Mouse (Mus musculus) left cerebral cortex, postnatal 4 days (tissue): ENCODE data around the gene Cyp27b1. TPM values are rescaled to one million over a fixed set of nuclear protein-coding genes. Genes with fewer than 3 reads are reported as not detected.
"Not testable (repeated sequence)": the region's sequence is repeated elsewhere in the genome, so short reads cannot be mapped to it uniquely, and the experiment has no call there.

Experiments
- DNase-seq: peaks from one replicate; pipeline ENCODE4 v3.0.0-alpha.2; 2022
- intact Hi-C: fragments of 180-260 bp; cut with DNase I; formaldehyde crosslinking; loops from one replicate; pipeline ENCODE4 v1.15.1; 2025
- total RNA-seq, 2 experiments: library from RNA; stranded (reverse); gene quantifications; 2 replicates each; pipeline ENCODE4 v1.2.3; 2021

Cyp27b1 gene
- total RNA-seq, 2 experiments from 2014 or later: 0.70 to 0.84 TPM

DNA sequence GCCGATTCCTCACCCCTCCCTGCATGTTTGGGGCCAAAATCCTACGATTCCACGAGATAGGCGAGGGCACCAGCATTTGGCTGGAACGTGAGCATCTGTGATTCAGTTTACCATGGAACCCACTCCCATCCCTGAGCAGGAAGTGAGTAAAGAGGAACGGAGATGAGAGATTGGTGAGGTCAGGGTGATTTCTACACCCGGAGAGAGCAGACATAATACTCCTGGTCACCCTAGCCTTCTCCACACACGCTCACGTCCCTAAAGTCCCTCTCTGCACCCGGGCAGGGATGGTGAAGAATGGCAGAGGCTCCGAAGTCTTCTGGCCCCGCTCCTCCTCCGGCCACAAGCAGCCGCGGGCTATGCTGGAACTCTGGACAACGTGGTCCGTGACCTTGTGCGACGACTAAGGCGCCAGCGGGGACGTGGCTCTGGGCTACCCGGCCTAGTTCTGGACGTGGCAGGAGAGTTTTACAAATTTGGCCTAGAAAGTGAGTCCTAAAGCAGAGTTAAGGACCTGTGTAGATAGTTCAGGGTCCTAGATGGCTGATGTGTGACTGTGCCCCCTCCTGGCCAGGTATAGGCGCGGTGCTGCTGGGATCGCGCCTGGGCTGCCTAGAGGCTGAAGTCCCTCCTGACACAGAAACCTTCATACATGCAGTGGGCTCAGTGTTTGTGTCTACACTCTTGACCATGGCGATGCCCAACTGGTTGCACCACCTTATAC lies 1.5 kb downstream of the Cyp27b1 start:
- DNase-seq: no peak
- intact Hi-C loops: no loop called here

DNA sequence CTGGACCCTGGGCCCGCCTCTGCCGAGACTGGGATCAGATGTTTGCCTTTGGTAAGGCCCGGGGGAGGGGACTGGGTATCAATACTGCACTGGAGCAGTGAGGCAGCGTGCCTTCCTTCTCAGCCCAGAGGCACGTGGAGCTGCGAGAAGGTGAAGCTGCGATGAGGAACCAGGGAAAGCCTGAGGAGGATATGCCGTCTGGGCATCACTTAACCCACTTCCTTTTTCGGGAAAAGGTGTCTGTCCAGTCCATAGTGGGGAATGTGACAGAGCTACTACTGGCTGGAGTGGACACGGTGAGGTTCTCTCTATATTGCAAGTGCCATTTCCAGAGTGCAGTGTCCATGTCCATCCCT lies 2.0 kb downstream of the Cyp27b1 start:
- intact Hi-C loops: no loop called here
- DNase-seq: no peak

DNA sequence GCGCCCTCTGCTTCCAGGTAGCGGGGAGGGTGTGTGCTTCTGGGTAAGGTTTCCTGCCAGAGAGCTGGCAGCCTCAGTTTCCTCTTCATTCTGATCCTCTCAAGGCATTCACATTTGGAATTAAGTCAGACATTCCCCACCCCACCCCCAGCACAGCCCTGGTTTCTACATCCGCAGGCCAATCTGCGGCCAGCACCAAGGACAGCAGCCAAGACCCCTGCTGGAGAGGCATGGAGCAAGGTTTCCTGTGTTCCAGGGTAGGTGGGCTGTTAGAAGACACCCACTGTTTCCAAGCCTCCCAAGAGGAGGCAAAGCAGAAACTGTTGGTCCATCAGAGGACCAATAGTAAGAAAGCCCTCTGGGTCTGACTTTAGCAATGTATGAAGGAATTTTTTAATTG lies 6.6 kb downstream of the Cyp27b1 start:
- intact Hi-C loops: no loop called here
- DNase-seq: no peak

DNA sequence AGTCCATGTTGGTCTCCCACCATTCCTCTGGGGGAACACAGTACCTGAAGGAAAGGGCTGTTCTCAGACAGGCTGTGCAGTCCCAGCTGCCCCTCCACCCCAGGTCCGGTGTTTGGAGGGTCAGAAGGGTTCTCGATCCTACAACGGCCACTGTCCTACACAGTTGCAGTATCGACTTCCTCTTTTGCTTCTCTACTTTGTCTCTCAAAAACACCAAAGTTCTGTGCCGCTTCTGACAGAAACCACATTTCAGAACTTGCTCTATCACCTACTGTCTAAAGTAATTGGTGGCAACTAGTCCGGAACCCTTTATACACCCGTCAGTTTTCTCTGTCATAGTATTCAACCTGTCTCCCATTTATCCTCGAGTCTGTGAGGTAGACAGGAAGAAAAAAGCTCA lies 7.4 kb downstream of the Cyp27b1 start:
- no peak for DNase-seq
- intact Hi-C loops: no loop called here

DNA sequence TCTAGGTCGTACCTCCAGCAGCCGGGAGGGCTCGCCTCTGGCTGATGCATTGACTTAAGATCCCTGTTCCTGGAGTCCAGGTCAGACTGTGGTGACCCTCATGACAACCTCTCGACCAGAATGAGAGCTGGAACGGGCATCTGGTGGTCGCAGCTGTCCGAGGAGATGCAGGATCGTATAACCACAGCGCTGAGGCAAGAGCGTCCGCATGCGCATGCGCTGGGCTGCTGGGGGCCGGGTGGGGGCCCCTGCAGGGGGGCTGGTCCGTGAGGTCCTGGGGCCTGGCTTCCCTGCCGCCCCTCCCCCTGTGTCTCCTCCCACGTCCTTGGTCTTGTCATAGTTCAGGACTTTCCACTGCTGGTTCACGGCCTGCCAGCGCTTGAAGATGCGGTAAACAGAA lies 8.4 kb downstream of the Cyp27b1 start:
- intact Hi-C loops: no loop called here
- no peak for DNase-seq

DNA sequence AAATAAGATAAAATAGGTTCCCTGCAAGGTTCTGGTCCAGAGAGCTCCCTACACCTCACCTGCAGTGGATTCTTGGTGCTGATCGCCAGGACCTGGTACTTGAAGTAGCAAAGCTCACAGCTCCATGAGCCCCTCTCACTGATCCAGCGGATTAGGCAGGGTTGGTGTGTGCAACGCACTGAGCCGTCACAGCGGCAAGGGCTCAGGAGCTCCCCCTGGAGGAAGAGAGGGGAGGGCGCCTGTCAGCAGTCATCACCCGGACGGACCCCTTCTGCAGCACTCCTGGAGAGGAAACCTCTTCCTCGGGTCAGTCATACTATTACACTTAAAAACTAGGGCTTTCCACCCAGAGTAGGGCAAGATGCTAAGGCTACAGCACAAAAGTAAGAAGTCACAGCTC lies 10.1 kb downstream of the Cyp27b1 start:
- DNase-seq: peak; percentile 86
- intact Hi-C loops: no loop called here

DNA sequence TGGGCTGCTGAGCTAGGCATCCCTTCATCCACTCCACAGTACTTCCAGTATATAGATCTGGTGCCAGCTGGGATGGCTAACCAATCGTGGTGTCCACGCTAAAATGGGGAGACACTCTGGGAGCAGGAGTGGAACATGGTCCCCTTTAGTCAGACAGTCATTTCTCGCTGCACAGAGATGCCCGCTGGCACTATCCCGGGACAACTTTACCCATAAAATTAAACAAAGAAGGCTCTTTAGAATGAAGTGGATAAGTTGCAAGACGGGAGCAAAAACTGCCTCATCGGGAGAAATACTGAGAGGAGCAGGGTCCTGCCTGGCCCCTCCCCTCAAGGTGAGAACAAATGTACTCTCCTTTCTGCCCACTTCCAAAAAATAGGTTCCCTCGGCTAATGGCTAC lies 10.7 kb downstream of the Cyp27b1 start:
- no peak for DNase-seq
- intact Hi-C loops: no loop called here

DNA sequence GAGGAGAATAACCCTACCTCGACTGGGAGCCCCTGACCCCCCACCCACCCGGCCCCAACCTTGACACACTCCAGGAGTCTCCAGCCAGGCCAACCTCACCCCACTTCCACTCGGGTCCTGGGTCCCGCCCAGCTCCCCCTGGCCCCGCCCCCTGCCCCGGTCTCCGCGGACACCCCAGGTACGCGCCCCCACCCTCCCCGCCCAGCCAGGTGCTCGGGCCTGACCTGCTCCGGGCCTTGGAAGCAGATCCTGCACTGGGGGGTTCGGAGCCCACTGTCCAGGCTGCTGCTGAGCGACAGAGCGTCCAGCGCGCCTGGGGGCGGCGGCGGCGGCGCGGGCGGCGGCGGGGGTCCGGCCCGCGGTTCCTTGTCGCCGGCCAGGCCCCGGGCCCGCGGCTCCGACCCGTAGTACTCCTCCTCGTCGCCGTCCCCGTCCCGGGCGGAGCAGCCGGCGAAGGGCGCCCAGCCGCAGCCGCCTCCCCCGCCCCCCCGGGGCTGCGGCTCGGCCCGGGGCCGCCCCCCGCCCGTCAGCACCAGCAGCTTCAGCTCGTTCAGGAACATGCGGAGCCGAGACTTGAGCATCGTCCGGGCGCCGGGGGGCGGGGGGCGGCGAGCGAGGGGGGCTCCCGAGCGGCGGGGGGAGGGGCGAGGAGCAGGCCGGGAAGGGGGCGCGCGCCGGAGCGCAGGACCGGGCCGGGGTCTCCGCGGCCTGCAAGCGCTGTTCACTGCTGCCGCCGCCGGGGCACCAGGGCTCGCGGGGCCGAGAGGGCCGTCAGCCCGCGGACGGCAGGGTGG lies 11.3 kb downstream of the Cyp27b1 start:
- peak; percentile 57 for DNase-seq
- intact Hi-C loops: no loop called here

DNA sequence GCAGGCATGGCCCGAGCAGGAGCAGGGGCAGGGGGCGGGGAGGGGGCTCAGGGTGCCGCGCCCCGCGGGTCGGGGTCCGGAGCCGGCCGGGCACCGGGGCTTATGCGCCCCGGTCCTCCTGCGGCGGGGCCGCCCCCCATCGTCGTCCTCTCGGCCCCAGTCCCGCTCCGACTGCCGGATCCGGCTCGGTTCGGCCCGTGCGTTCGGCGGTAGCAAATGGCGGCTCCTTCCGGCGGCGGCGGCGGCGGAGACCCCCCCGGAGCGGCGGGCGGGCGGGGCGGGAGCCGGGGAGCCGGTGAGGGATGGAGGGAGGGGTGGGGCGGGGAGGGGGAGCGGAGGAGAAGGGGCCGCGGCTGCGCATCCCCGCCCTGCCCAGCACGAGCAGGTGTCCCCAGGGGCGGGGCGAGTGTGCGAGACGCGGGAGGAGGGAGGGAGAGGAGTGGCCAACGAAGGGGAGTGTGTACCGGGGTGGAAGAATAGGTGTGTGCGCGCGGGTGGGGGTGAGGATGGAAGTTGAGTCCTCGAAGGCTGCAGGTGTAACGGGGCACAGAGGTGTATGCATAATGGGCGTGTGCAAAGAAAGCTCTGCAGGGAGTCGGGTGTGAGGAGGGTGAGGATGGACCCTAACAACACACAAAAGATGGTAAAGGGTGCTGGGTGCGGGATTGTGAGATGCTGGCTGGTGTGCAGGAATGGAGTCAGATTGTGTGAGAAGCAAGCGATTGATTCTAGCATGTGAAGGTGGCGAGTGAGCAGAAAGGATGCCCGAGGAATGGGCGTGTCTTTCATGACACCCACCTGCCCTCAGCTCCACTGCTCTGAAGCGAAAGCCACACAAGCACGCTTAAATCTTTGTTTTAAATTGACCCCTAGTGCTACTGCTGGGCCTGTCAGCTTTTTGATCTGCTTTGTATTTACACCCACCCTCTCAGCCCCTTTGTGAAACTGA lies 12.2 kb downstream of the Cyp27b1 start, which contains the start of gene March9:
Gene March9, minus strand, starts transcription at position 217 of the 949 bp plus-strand sequence.
- intact Hi-C loops: no loop called here

DNA sequence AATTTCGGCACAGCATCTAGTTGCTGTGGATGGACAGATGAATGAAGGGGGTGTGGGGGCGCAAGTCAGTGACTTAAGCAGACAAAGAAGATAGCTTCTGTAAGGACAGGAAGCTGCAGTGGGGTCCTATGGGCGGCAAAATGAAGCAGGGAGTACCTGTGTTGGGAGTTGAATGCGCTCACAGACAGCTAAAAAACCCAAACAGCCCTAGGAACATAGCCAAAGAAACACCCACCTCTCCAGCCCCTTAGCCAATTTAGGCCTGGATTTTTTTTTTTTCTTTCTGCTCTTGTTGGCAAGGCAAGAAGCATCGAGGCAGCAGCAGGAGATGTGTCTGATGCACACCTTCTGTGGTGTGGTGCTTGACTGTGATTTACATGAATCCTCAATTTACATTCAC lies 13.0 kb downstream of the Cyp27b1 start:
- DNase-seq: no peak
- intact Hi-C loops: no loop called here

More for the DNA sequence above, 12.2 kb downstream of the Cyp27b1 start, which contains the start of gene March9:
- peak; percentile 84 for DNase-seq

DNA sequence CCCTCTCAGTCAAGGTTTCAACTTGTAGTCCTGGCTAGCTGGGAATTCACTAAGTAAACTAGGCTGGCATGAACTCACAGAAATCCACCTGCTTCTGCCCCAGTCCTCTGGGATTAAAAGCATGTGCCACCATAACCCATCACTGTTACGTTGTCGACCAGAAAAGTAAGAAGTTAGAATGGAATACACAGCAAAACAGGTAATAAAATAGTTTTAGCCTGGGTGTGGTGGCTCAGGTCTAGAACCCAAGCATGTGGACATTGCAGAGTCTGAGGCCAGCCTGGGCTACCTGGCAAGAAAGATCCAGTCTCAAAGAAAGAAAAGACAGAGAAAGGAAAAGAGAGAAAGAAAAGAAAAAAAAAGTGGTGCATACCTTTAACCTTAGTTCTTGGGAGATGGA lies 13.5 kb downstream of the Cyp27b1 start:
- intact Hi-C loops: no loop called here
- DNase-seq: no peak

DNA sequence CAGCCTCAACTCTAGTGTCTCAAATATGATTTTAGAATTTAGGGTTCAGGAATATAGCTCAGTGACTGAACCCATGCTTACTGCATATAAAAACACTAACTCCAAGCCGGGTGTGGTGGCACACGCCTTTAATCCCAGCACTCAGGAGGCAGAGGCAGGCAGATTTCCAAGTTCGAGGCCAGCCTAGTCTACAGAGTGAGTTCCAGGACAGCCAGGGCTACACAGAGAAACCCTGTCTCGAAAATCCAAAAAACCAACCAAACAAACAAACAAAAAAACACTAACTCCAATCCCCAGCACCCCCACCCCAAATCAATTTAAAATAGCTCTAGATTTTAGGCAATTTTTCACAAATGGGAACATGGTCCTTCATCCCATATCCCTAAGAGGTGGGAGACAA lies 14.1 kb downstream of the Cyp27b1 start:
- intact Hi-C loops, DNase-seq: not testable (repeated sequence)

DNA sequence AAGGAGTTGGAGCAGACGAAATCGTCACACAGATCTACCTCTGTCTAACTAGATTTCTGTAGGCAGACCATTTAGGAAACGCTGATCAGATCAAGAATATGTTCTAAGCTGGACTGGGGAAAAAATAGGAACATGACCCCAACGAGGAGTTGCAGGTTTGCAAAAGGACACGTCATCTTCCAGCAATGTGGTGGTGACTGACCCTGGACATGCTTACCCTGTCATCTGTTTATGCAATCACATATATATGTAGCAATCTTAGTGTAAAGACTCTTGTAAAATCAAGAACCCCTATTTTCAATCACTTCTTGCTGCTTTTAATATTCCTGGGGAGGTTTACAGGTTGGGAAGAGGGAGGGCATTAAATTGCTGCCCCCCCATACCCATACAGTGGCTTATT lies 14.5 kb downstream of the Cyp27b1 start:
- no peak for DNase-seq
- intact Hi-C loops: no loop called here

DNA sequence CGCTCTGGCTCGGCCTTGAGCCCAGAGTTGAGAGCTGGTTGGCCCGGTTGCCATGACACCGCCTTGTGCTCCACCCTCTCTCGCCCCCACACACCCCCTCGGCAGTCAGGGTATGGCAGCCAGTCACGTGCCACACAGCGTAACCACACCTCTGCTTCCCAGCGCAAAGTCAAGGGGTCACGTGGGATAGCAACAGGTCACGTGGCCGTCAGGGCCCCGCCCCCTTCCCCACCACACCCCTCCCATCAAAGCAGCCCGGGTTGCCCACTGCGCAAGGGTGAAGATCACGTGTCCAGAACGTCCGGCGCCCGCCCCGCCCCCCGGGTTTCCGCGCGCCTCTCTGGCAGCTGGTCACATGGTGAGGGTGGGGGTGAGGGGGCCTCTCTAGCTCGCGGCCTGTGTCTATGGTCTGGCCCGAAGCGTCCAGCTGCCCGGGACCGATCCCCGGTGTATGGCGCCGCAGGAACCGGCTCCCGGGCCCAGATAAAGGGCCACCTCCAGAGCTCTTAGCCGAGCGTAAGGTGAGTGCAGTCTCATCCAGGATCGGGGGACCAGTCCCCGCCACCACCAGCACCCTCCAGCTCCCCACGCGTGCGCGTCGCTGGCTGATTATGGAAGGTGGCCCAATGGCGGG lies 15.3 kb downstream of the Cyp27b1 start, which contains the start of gene Cdk4:
Gene Cdk4, plus strand, starts transcription at position 296 of the 634 bp plus-strand sequence.
- DNase-seq: peak; percentile 100
- intact Hi-C loops: no loop called here

DNA sequence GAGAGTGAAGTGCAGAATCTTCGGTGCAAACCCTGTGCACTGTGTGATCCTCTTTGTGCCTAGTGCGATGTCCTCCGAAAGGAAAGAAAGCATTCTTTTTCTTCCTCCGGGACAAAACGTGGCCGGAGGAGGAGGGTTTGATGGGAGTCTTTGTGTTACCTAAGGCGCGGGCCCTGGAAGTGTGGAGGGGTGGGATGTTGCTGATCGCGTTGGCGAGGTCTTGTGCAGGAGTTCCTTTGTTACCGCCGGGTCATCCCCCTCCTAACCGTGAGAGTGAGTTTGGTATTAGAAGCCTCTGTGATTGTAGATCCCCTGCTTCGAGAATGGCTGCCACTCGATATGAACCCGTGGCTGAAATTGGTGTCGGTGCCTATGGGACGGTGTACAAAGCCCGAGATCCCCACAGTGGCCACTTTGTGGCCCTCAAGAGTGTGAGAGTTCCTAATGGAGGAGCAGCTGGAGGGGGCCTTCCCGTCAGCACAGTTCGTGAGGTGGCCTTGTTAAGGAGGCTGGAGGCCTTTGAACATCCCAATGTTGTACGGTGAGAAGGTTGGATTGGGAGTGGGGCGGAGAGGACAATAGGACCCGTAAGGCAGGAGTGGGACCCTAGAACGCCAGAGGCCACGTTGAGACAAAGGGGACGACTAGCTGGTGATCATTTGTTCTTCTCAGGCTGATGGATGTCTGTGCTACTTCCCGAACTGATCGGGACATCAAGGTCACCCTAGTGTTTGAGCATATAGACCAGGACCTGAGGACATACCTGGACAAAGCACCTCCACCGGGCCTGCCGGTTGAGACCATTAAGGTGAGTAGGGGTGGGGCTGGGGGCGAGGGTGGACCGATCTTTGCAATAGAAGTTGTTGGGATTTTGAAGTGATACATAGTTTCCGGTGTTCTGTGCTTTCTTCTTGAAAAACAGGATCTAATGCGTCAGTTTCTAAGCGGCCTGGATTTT lies 16.1 kb downstream of the Cyp27b1 start:
- intact Hi-C loops: no loop called here
- DNase-seq: peak; percentile 32

DNA sequence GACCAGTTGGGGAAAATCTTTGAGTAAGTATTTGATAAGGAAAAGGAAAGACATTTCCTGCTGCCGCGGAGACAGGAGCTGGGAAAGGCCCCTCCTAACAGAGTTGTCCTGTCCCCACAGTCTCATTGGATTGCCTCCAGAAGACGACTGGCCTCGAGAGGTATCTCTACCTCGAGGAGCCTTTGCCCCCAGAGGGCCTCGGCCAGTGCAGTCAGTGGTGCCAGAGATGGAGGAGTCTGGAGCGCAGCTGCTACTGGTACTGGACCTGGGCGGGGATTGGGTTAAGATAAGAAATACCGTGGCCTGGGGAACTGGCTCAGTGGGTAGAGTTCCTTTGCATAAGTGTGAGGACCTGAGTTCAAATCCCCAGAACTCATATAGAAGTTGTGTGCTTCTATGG lies 17.9 kb downstream of the Cyp27b1 start:
- no peak for DNase-seq
- intact Hi-C loops: no loop called here

DNA sequence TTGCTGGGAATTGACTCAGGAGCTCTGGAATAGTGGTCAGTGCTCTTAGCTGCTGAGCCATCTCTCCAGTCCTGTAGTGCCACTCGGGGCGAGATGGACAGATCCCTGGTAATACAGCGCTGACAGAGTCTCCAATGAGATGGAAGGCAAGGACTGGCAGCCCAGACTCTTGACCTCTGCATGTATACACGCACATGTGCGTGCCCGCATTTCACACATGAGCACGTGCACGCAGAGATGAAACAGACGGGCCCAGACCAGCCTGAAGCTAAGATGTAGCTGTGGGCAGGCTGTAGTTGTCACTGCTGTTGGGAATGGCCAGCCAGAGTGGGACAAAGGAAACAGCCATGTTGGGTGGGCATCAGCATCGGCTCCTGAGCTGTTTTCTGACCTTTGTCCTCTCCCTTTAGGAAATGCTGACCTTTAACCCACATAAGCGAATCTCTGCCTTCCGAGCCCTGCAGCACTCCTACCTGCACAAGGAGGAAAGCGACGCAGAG lies 18.5 kb downstream of the Cyp27b1 start:
- intact Hi-C loops: no loop called here
- no peak for DNase-seq

DNA sequence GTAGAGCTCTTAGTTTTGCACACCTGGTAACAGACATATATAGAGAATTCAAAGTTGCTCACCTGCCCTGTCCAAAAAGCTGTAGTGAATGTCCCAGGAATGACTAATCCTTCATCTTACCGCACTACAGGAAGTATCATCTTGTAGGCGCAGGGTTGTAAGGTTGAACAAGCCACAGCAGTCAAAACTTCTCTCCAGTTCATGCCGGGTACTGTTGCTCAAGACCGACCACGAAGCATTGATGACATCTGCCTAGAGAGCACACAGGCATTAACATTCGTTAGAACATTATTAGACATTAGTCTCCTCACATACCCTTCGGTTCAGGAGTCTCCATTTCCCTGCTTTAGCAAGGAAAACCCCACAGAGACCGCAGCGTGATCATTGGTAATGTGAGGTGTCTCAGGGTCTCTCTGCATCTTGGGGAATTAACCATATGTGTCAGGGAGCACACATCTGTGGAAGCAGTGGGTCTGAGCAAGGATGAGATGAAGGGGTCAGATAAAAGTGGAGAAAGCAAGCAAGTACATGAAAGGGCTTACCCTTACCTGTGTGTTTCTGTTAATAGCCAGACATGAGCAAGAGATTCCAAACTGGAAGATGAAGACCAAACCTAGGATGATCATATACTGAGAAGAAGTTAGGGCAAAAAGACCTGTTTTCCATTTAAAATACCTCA lies 20.4 kb downstream of the Cyp27b1 start:
- no peak for DNase-seq
- intact Hi-C loops: no loop called here
